Mouse (Mus musculus): ENCODE data around the gene 0610010F05Rik. TPM values are rescaled to one million over a fixed set of nuclear protein-coding genes. Genes with fewer than 3 reads are reported as not detected.

0610010F05Rik gene
- 4.6 and 9.1 TPM in 2 replicates for polyA plus RNA-seq (2012)

- no peak for TF ChIP-seq GATA1 (IDR thresholded peaks at IDR 0.05; ENCODE audit: low read length)
Measured at GRCm38 (mm10) chr11:23632945-23633878, at the start of gene 0610010F05Rik. Gene 0610010F05Rik, minus strand, starts transcription at chr11:23633639.

DNA sequence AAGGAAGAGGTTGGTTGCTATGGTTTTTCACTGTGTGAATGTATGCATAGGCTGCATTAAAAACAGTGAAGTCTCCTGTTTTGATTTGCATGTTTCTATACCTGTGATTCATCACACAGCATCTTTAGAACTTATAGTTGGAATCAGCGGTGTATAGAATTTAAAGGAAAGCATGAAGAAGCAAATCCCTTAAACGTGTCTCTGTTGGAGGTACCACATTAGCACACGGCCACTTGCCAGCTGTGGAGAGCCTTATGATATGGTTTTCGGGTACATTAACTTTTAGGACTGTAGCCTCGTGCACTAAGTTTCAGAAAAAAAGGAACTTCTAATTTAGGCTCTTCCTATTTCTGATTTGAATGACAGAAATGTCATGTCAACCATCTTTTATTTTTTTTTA, 49.1 kb upstream of the 0610010F05Rik start:
- no peak for TF ChIP-seq GATA1 (IDR thresholded peaks at IDR 0.05; ENCODE audit: low read length)

- no peak for TF ChIP-seq GATA1 (IDR thresholded peaks at IDR 0.05; ENCODE audit: low read length)
Measured at GRCm38 (mm10) chr11:23680435-23680950, 47.1 kb upstream of the 0610010F05Rik start.

DNA sequence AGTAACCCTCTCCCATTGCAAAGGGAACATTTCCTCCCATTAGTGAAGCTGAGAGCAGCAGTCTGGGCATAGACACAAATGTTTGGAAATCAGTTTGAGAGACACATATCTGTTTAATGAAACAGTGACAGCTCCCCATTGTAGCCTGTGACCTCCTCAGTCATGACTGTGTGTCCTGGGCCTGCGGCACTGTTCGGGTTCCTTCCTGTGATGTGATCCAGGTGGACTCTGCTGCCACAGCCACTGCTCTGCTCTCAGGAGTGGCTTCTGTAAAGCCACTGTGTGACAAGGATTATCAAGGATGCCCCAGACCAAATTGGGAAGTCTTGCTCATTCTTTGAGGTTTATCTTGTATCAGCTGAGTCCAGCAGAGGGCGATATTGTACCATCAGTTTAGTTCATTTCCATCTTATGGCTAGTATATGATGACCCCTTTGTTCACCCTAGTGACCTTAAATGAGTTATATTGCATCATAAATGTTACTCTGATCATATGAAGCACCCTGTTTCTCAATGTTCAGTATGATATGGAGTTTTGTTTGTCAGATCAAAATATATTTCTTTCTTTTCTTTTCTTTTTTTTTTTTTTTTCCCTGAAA, 45.7 kb upstream of the 0610010F05Rik start:
- TF ChIP-seq GATA1 (IDR thresholded peaks at IDR 0.05; ENCODE audit: low read length): no peak

DNA sequence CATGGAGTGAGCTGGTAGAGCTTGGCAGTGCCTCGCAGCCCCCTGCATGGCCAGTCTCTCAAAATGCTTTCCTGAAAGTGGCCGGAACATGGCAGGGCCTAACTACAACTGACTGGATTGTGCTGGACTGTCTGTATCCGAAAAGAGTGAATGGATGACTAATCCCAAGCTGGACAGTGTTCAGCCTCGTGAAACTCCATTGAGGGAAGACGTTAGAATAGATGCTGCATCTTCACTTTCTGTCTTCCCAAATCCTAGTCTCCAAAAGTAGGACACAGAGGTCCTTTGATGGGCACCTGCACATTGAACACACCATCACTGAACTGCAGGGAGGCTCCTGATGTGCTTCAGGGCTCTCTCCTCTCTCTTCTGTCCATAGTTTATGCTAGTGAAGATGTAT, 42.7 kb upstream of the 0610010F05Rik start:
- no peak for TF ChIP-seq GATA1 (IDR thresholded peaks at IDR 0.05; ENCODE audit: low read length)

DNA sequence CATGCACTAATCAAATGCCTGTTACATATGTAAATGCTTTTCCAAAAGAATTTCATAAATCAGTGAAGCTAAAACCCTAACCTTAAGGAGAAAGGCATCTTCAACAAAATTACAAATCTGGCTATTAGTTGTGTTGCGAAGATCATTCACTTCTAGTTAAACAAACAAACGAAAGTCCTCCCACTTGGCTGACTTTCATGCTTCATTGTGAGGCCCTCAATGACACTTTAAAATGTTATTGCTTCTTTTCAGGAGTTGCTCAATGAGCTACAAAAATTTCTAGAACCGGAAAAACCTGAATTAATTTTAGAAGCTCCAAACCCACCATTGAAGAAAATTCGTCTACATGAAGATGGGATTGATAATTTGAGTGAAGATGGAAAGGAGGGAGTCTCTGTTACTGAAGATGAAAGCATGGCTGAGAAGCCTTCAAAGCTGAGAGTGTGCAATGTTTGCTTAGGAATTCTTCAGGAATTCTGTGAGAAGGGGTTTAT, 38.9 kb upstream of the 0610010F05Rik start:
- no peak for TF ChIP-seq GATA1 (IDR thresholded peaks at IDR 0.05; ENCODE audit: low read length)

DNA sequence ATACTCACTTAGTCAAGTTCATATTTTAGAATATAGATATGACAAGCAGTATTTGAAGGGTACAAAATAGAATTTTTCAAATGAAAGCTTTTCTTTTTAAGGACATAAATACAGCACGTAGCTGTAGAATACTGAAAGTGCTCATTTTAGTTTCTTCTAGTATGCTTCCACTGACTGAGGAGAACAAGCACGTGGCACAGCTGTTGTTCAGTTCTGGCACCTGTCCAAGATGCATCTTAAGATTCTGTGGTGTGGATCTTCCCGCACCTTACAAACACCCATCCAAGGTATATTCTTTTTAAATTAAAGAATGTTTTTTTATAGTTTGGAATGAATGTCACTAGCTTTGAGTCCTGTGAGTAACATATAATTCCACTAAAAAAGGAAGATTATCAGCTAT, 33.7 kb upstream of the 0610010F05Rik start:
- no peak for TF ChIP-seq GATA1 (IDR thresholded peaks at IDR 0.05; ENCODE audit: low read length)

GRCm38 (mm10) chr11:23666526-23666925, 33.1 kb upstream of the 0610010F05Rik start:
- TF ChIP-seq GATA1 (IDR thresholded peaks at IDR 0.05; ENCODE audit: low read length): no peak

DNA sequence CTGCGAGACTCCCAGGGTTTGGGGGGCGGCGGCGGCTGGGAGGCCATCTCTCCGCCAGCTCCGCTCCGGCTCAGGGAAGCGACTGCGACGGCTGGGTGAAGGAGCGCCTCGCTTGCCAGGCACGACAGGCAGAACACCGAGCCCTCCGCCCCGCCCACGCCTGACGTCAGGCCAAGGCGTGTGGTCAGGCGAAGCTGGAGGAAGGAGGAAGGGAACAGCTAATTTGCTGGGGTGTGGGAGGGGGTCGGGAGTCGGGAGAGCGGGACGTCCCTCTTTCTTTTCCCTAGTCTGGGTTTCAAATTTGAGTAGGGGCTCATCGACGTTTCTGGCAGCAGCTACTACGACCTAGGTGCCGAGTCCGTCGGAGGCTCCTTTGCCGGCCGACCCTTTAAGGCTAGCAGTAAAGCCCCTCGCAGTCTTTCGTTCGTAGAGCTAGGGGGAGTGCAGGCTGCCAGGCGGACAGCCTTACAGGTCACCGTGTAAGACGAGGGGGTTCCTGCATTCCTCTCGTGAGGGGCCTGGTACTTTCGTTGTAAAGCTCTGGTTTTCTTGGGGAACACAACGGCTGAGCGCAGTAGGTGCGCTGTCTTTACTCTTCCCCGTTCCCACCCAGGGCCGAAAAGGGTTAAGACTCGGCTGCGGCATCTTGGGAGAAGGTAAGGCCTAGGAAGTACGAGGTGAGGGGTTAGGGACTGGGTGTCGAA, 32.5 kb upstream of the 0610010F05Rik start, which contains the start of gene Pex13:
Pex13 (minus strand) TSS at position 162 of the 704 bp plus-strand sequence.
- TF ChIP-seq GATA1 (IDR thresholded peaks at IDR 0.05; ENCODE audit: low read length): no peak

GRCm38 (mm10) chr11:23665311-23665786, 31.9 kb upstream of the 0610010F05Rik start, which contains the start of gene Pus10:
Gene Pus10, plus strand, starts transcription at chr11:23665674.
- TF ChIP-seq GATA1 (IDR thresholded peaks at IDR 0.05; ENCODE audit: low read length): no peak

GRCm38 (mm10) chr11:23664232-23664631, 30.8 kb upstream of the 0610010F05Rik start:
- TF ChIP-seq GATA1 (IDR thresholded peaks at IDR 0.05; ENCODE audit: low read length): no peak

- TF ChIP-seq GATA1 (IDR thresholded peaks at IDR 0.05; ENCODE audit: low read length): no peak
Measured at GRCm38 (mm10) chr11:23657791-23658190, 24.4 kb upstream of the 0610010F05Rik start.

DNA sequence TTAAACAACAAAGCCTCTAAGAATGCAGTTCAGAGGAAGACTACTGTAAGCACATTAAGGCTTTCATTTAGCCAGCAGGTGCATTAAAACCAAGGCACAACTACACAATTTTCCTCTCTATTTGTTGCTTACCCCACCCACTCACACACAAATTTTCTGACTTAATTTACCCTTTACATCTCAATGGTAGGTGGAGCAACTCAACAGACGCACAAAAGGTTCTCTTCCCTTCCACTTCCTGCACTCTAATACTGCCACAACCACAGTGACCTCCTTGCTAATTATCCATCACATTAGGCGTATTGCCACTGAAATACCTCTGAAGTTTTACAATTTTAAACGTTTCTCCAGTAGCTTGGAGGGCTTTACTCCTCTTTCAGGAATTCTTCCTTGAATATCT, 20.2 kb upstream of the 0610010F05Rik start:
- no peak for TF ChIP-seq GATA1 (IDR thresholded peaks at IDR 0.05; ENCODE audit: low read length)

- no peak for TF ChIP-seq GATA1 (IDR thresholded peaks at IDR 0.05; ENCODE audit: low read length)
Measured at GRCm38 (mm10) chr11:23647835-23648234, 14.4 kb upstream of the 0610010F05Rik start.

DNA sequence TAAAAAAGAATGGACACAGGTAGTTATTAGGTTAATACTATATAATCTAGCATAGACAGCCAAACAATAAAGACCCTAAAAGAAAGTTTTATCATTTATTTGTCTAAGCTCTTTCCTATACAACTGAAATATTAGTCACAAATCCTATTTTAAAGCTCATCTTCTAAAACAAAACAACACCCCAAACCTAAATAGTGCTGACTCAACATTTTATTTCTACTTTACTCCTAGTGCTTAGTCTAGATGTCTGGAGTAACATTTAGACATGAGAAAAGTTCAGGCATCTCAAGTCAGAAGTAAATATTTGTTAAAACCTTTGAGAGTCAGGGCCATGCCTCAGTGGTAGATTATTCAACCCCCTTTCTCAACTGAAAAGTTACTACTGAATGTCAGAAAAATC, 14.0 kb upstream of the 0610010F05Rik start:
- TF ChIP-seq GATA1 (IDR thresholded peaks at IDR 0.05; ENCODE audit: low read length): no peak
